Mouse (Mus musculus) E14TG2a.4 (cell line): Measurements from ENCODE around the gene Hnrnpdl.

ENCODE experiments used
- H3K27me3 ChIP-seq: 2 replicates; pipeline ENCODE4 v1.6.1; 2014; ENCODE audit warnings: low read length, control low read depth; ENCODE audit not compliant: insufficient read depth
- H3K36me3 ChIP-seq: 2 replicates; pipeline ENCODE4 v1.6.1; 2014; ENCODE audit warnings: low read length, control low read depth; ENCODE audit not compliant: insufficient read depth
- H3K4me1 ChIP-seq: replicated peaks from 2 replicates; pipeline ENCODE4 v1.6.1; 2014; ENCODE audit warnings: low read depth, low read length, control low read depth
- H3K4me3 ChIP-seq: replicated peaks from 2 replicates; pipeline ENCODE4 v1.5.1; 2014; ENCODE audit warnings: mild to moderate bottlenecking, low read length
- H3K9me3 ChIP-seq: 2 replicates; pipeline ENCODE4 v1.6.1; 2014; ENCODE audit warnings: low read length, control low read depth
- CTCF ChIP-seq: conservative IDR thresholded peaks from 2 replicates; pipeline ENCODE4 v1.5.1; 2014; ENCODE audit warnings: low read length
- NANOG ChIP-seq: IDR thresholded peaks from 2 replicates; pipeline ENCODE4 v1.6.1; 2014; ENCODE audit warnings: borderline replicate concordance, low read length, mixed read lengths
- POU5F1 ChIP-seq: IDR thresholded peaks from 2 replicates; pipeline ENCODE4 v1.6.1; 2014; ENCODE audit warnings: low read length, borderline replicate concordance

Gene Hnrnpdl

DNA sequence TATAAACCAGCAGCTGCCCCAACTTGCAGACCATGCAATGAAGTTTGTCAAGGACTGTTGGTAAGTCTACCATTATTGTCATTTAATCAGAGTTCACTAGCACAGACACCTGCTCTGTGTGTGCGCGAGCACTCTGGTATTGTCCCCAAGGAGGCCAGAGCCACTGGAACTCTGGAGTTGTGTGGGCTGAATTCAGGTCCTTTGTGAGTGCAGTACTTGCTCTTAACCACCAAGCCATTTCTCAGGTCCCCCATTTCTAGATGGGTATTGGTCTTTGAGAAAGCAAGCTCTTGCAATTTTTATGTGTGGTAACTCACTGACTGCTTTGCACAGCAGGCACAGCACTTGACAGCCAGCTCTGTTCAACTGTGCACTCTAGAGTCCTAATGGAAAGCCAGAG, 7.4 kb downstream of the Hnrnpdl start:
- H3K4me1 ChIP-seq: peaks cover 40% of the 10 kb centered on the region
- peaks cover 61% of the 10 kb centered on the region for H3K36me3 ChIP-seq
- H3K4me3 ChIP-seq: no peak overlapping the region
- no peak for TF ChIP-seq NANOG
- TF ChIP-seq CTCF: 0 out of 2 replicates have a peak, but pooled peaks have one; percentile 15
- no peaks in the 10 kb centered on the region for H3K27me3 ChIP-seq
- H3K9me3 ChIP-seq: no peaks in the 10 kb centered on the region

DNA sequence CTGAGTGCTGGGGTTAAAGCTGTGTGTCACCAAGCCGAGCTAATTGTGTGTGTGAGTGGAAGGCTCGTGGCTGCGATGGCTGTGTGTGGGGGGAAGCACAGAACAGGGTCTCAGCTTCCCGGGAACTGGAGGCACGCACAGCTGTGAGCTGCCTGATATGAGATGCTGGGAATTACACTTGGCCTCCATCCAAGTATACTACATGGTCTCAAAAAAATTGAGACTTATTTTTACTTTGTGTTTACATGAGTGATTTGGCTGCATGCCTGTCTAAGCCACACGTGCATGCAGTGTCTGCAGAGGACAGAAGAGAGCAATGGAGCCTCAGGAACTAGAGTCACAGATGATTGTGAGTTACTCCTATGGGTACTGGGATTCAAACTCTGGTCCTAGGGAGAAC, 9.4 kb downstream of the Hnrnpdl start:
- Histone ChIP-seq H3K4me3 (no peak overlapping the region), H3K4me1 (peaks cover 21% of the 10 kb centered on the region), H3K27me3 (no peaks in the 10 kb centered on the region), H3K36me3 (peaks cover 40% of the 10 kb centered on the region), H3K9me3 (no peaks in the 10 kb centered on the region)
- TF ChIP-seq NANOG (no peak), CTCF (no peak), POU5F1 (no peak)

DNA sequence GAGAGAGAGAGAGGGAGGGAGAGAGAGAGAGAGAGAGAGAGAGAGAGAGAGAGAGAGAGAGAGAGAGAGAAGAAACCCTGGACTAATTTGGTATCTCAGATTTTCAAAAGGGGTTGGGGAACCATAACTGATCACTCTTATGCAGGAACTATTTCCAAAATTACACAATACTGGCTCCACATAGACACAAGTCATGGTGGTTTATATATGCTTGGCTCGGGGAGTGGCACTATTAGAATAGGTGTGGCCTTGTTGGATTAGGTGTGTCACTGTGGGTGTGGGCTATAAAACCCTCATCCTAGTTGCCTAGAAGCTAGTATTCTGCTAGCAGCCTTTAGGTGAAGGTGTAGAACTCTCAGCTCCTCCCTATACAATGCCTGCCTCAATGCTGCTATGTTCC, 14.6 kb downstream of the Hnrnpdl start:
- H3K4me3 ChIP-seq: no peak overlapping the region
- H3K4me1 ChIP-seq: no peaks in the 10 kb centered on the region; the same call in 1 of the 2 replicates
- no peaks in the 10 kb centered on the region for H3K27me3 ChIP-seq
- no peak for TF ChIP-seq CTCF
- H3K9me3 ChIP-seq: no peaks in the 10 kb centered on the region
- no peaks in the 10 kb centered on the region for H3K36me3 ChIP-seq

DNA sequence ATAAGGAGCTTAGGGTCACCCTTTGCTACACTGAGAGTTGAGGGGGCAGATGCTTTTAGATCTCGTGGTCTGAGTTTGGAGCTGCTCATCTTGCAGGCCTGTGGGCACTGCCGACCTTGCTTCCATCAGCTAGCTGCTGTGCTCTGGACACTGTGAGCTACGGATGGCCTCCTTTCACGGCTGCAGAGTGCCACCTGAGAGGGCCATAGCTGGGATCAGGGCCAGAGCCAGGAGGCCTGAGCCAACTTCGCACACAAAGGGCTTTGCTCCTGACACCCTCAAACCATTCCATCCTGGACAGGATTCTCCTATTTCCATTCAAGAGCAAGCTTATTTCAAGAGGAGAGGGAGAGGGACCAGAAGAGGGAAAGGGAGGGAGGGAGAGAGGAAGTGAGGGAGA, 15.1 kb downstream of the Hnrnpdl start:
- H3K4me3 ChIP-seq: no peak overlapping the region
- no peaks in the 10 kb centered on the region for H3K27me3 ChIP-seq
- no peaks in the 10 kb centered on the region for H3K36me3 ChIP-seq
- no peaks in the 10 kb centered on the region; the same call in 1 of the 2 replicates for H3K4me1 ChIP-seq
- no peaks in the 10 kb centered on the region for H3K9me3 ChIP-seq
- no peak for TF ChIP-seq NANOG
- TF ChIP-seq POU5F1: no peak
- TF ChIP-seq CTCF: no peak

DNA sequence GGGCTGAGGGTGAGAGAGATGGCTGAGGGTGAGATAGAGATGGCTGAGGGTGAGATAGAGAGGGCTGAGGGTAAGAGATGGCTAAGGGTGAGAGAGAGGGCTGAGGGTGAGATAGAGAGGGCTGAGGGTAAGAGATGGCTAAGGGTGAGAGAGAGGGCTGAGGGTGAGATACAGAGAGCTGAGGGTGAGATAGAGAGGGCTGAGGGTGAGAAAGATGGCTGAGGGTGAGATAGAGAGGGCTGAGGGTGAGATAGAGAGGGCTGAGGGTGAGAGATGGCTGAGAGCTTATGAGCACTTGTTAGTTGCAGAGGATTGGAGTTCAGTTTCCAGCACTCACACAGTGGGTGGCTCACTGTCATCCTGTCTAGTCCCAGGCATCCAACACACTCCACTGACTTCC, 19.4 kb downstream of the Hnrnpdl start:
- TF ChIP-seq POU5F1 (no peak), CTCF (no peak), NANOG (no peak)
- H3K9me3 ChIP-seq: no peaks in the 10 kb centered on the region
- no peaks in the 10 kb centered on the region for H3K36me3 ChIP-seq
- H3K27me3 ChIP-seq: no peaks in the 10 kb centered on the region
- H3K4me3 ChIP-seq: no peak overlapping the region
- no peaks in the 10 kb centered on the region for H3K4me1 ChIP-seq

DNA sequence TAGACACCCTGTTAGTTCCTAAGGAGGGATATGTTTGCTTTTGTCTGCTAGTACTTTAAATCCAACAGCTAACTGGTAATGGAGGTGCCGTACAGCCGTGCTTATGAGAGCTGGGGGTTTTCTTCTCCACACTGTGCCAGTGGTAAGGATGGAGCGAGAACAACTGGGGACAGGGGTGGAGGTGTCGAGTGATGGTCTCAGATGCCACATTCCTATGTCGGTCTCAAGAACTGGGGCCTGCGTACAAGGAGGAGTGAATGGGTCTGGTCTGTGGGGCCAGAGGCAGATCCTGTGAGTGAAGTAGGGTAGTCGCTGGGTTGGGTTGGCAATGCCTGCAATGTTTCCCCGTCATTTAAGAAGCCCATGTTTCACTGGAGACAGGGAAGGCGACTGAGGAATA, 26.9 kb downstream of the Hnrnpdl start:
- Histone ChIP-seq H3K9me3 (no peaks in the 10 kb centered on the region), H3K4me1 (no peaks in the 10 kb centered on the region), H3K4me3 (no peak overlapping the region), H3K36me3 (no peaks in the 10 kb centered on the region), H3K27me3 (no peaks in the 10 kb centered on the region)
- TF ChIP-seq CTCF (no peak), NANOG (no peak), POU5F1 (no peak)

DNA sequence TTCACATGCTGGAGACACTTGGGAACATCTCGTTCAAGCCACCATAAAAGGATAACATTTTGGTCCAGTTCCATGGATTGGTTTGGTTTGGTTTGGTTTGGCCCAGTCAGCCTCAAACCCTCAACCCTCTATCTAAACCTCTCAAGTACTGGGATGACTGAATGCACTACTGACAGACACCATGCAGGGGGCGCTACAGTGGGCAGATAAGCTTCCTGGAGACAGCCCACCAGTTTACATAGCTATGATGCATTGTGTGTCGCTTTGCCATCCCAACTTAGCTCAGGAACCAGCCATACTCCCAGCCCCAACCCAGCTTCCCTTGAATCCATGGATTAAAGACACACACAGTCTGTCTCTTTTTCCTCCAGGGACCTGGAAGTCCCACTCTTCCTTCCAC, 31.0 kb downstream of the Hnrnpdl start:
- TF ChIP-seq CTCF (peak; percentile 52), POU5F1 (no peak)
- Histone ChIP-seq H3K27me3 (no peaks in the 10 kb centered on the region), H3K9me3 (no peaks in the 10 kb centered on the region), H3K4me1 (peaks cover 4% of the 10 kb centered on the region), H3K36me3 (no peaks in the 10 kb centered on the region), H3K4me3 (no peak overlapping the region)

DNA sequence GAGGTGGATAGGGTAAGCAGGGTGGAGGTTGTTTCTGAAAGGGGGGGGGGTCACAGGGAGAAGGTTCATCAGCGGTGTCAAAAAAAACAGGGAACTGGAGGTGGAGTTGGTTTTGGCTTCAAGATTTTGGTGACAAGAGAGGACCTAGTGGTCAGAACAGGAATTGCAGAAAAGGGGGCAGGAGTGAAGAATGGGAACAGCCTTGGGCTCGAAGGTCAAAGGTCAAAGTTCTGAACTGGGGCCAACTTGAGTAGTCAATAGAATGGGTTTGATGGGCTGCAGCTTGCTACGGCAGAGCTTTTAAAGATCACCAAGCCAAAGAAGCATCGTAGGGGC, 32.5 kb downstream of the Hnrnpdl start:
- Histone ChIP-seq H3K4me3 (no peak overlapping the region), H3K4me1 (peaks cover 4% of the 10 kb centered on the region), H3K9me3 (no peaks in the 10 kb centered on the region), H3K27me3 (no peaks in the 10 kb centered on the region), H3K36me3 (no peaks in the 10 kb centered on the region)
- TF ChIP-seq POU5F1 (no peak), CTCF (peak; percentile 72), NANOG (no peak)

DNA sequence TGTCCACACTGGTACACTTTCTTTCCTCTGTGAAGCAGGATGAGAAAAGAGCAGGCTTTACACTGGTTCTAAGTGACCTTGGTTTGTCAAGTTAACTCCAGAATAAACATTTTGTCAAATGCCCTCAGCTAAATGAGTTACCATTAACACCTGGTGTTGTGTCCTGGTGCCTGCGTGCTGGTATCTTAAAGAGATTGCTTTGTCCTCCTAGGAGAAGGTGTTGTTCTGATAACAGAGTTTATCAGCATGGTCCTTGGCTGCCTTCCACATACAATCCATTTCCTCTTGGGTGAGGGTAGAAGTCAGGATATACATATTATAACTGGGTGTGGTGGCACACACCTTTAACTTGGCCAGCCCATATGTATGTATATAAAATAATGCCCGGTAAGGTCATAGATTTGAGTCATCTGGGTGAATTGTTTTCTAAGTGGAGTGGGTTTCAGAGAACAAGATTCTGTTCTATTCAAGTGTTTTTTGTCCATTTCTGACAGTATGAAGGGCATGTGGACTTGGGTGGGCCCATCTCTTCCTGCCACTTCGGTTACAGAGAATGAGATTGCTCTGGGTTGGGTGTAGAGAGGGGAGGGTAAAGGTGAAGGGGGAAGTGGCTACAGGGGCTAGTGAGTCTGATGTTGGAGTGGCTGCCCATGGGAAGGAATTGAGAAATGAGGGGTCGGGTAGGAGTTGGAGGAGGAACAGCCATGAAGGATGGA, 33.0 kb downstream of the Hnrnpdl start:
- peaks cover 4% of the 10 kb centered on the region for H3K4me1 ChIP-seq
- H3K27me3 ChIP-seq: no peaks in the 10 kb centered on the region
- H3K4me3 ChIP-seq: no peak overlapping the region
- TF ChIP-seq CTCF (no peak), POU5F1 (no peak), NANOG (no peak)
- H3K36me3 ChIP-seq: no peaks in the 10 kb centered on the region
- no peaks in the 10 kb centered on the region for H3K9me3 ChIP-seq
